Mouse (Mus musculus) effector memory CD4-positive, alpha-beta T cell, adult 5 months (primary cell): ENCODE data around the gene Olfr767. TPM values are rescaled to one million over a fixed set of nuclear protein-coding genes. Genes with fewer than 3 reads are reported as not detected.

Source experiments
- polyA plus RNA-seq: library from polyadenylated mRNA; unstranded; fragments of 100-300 nt; shearing (Covaris generic); gene quantifications from one replicate; pipeline ENCODE4 v1.2.1, GENCODE M21; 2017

Olfr767 gene
- polyA plus RNA-seq: not detected

DNA sequence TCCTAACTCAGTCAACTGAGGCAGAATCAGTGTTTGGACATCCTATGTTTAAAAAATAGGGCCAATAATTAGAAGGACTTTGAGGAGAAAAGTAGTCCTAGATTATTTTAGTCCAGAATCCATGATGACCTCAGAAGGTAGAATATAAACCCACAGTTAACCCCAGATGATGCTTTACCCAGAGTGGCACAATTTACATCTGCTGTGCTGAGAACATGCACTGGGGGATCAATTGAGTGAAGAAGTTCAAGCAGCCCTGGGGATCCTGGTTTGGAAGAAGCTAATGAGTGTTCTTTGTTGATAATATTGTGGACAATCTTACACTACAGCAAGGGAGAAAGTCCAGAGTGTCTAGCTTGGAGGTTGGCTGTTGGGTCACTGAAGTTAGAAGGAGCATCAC is at the start of gene Olfr767:
TSS of gene Olfr767 (minus strand) at position 101 of the 400 bp plus-strand sequence.

DNA sequence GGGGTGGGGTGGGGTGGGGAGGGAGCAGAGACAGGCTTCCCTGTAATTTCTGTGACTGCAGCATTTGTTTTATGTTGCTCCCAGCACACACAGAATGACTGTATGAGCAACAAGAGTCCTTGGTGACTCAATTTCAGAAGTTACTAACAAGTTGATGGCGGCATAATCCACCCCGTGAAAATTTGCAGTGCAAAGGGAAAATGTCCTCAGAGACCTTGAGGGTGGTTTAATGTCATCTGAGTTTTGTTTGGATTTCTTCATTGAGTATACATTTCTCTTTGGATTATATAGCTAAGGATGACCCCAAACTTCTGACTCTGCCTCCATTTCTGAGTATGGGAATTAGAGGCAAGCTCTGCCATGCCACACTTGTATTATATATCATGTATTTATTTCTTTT is 35.1 kb upstream of the Olfr767 start, which contains the start of gene Olfr769:
TSS of gene Olfr769 (minus strand) at position 101 of the 400 bp plus-strand sequence.

DNA sequence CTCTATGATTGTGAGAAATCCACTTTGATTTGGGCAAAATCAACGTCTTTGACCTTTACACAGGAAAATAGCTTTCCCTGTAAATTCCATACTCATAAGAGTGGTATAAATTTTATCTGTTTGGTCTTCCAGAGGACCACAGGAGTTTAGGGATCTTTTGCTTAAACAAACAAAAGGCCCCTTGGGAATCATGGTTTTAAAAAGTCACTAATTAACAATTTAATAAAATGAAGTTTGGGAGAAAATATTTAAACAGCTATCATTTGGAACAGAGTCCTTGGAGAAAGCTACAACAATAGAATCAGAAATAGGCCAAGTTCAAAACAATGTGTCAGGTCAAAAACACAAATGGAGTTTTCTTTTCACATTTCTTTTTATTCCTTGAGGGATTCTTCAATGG is 16.6 kb upstream of the Olfr767 start, which contains the start of gene Olfr768:
TSS of gene Olfr768 (minus strand) at position 101 of the 400 bp plus-strand sequence.

DNA sequence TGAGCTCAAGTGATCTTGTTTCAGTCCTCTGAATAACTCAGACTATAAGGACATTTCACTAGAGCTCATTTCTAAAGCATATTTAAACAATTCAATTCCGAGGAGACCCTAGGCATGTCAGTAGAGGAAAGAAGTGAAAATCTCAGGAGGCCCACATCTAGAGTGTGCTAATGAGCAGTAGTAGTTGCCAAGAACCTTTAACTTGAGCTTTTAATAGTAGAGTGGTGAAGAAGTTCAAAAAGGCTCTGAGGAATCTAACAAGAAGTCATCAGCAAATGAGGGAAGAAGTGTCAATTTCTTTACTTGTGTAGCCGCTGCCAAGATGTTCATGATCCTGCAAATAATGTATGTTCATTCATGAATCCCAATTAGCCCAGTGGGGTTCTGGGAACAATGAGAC is 13.8 kb downstream of the Olfr767 start, which contains the start of gene Olfr766-ps1:
TSS of gene Olfr766-ps1 (minus strand) at position 101 of the 400 bp plus-strand sequence.

DNA sequence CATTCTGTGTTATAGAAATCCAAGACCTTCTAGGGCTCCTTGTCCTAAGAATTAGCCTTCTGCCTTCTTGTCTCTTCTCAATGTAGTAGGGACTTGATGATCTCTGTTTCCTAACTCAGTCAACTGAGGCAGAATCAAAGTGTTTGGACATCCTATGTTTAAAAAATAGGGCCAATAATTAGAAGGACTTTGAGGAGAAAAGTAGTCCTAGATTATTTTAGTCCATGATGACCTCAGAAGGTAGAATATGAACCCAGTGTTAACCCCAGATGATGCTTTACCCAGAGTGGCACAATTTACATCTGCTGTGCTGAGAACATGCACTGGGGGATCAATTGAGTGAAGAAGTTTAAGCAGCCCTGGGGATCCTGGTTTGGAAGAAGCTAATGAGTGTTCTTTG is 32.8 kb downstream of the Olfr767 start, which contains the start of gene Olfr765:
TSS of gene Olfr765 (minus strand) at position 101 of the 400 bp plus-strand sequence.

DNA sequence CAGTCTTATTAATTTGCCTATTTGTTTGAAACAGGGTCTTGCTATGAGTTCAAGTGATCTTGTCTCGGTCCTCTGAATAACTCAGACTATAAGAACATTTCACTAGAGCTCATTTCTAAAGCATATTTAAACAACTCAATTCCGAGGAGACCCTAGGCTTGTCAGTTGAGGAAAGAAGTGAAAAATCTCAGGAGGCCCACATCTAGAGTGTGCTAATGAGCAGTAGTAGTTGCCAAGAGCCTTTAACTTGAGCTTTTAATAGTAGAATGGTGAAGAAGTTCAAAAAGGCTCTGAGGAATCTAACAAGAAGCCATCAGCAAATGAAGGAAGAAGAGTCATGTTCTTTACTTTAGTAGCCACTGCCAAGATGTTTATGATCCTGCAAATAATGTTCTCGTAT is 42.9 kb downstream of the Olfr767 start, which contains the start of gene Olfr764-ps1:
TSS of gene Olfr764-ps1 (minus strand) at position 101 of the 400 bp plus-strand sequence.

Other genes with a start within 250 kb of the Olfr767 start
- 2.0 TPM for gene Gdf11, start 191.2 kb downstream of the Olfr767 start, polyA plus RNA-seq
- not detected for gene Cd63, start 181.9 kb downstream of the Olfr767 start, polyA plus RNA-seq
- 6.6 TPM for gene Rdh5, start 160.0 kb downstream of the Olfr767 start, polyA plus RNA-seq
- gene Bloc1s1, start 158.9 kb downstream of the Olfr767 start, polyA plus RNA-seq: 118 TPM
- 45.8 TPM for gene Itga7, start 149.1 kb downstream of the Olfr767 start, polyA plus RNA-seq
- not detected for gene Mettl7b, start 121.9 kb downstream of the Olfr767 start, polyA plus RNA-seq
- 0.20 TPM for gene Olfr9, start 93.5 kb downstream of the Olfr767 start, polyA plus RNA-seq
- gene Olfr763, start 72.1 kb downstream of the Olfr767 start, polyA plus RNA-seq: not detected
- not detected for gene Olfr764-ps1, start 43.0 kb downstream of the Olfr767 start, polyA plus RNA-seq
- not detected for gene Olfr765, start 32.9 kb downstream of the Olfr767 start, polyA plus RNA-seq
- not detected for gene Olfr766-ps1, start 13.9 kb downstream of the Olfr767 start, polyA plus RNA-seq
- gene Olfr768, start 16.5 kb upstream of the Olfr767 start, polyA plus RNA-seq: not detected
- not detected for gene Olfr769, start 35.0 kb upstream of the Olfr767 start, polyA plus RNA-seq
- not detected for gene Olfr770, start 56.1 kb upstream of the Olfr767 start, polyA plus RNA-seq
- gene Olfr771, start 81.8 kb upstream of the Olfr767 start, polyA plus RNA-seq: not detected
- gene Olfr772, start 95.0 kb upstream of the Olfr767 start, polyA plus RNA-seq: not detected
- not detected for gene Olfr773, start 104.5 kb upstream of the Olfr767 start, polyA plus RNA-seq
- gene Olfr774, start 153.3 kb upstream of the Olfr767 start, polyA plus RNA-seq: not detected
- not detected for gene Olfr775, start 165.5 kb upstream of the Olfr767 start, polyA plus RNA-seq
- gene Olfr776, start 176.2 kb upstream of the Olfr767 start, polyA plus RNA-seq: not detected
- not detected for gene Olfr777, start 188.6 kb upstream of the Olfr767 start, polyA plus RNA-seq
- gene Olfr780, start 235.2 kb upstream of the Olfr767 start, polyA plus RNA-seq: not detected
- not detected for gene Olfr781, start 245.9 kb upstream of the Olfr767 start, polyA plus RNA-seq